Mouse (Mus musculus) myocyte (in vitro differentiated cells): ENCODE measurements at regions not wholly inside any gene's neighbourhood (a gene's known extent, or its start where the extent isn't known, plus 50 kb on each side); places are given as distances from the start of the nearest gene placed in this dataset.

Experiments
- E2F4 ChIP-seq: IDR thresholded peaks from one replicate; pipeline ENCODE4 v1.6.1; 2011; ENCODE audit warnings: mild to moderate bottlenecking, control low read depth, moderate library complexity; ENCODE audit not compliant: insufficient read depth
- MAX ChIP-seq: IDR thresholded peaks from one replicate; pipeline ENCODE4 v1.6.1; 2011; ENCODE audit warnings: low read depth, mild to moderate bottlenecking, control low read depth
- MYOD1 ChIP-seq, 3 experiments: IDR thresholded peaks; one replicate each; pipeline ENCODE4 v1.6.1; 2011; ENCODE audit warnings: control low read depth in 2 of 3, low read depth in 2 of 3, mild to moderate bottlenecking in 2 of 3, moderate library complexity in 1 of 3; ENCODE audit not compliant: insufficient read length in 2 of 3, control insufficient read depth in 1 of 3
- POLR2A ChIP-seq: IDR thresholded peaks from one replicate; pipeline ENCODE4 v1.6.1; 2011; ENCODE audit warnings: low read depth, mild to moderate bottlenecking, control low read depth, moderate library complexity; ENCODE audit not compliant: insufficient read length
- POLR2AphosphoS2 ChIP-seq: IDR thresholded peaks from one replicate; pipeline ENCODE4 v1.6.1; 2011; ENCODE audit warnings: low read depth, control low read depth; ENCODE audit not compliant: insufficient read length
- USF1 ChIP-seq: IDR thresholded peaks from one replicate; pipeline ENCODE4 v1.6.1; 2011; ENCODE audit warnings: low read depth, mild to moderate bottlenecking, control low read depth, moderate library complexity

- TF ChIP-seq USF1 (no peak), POLR2AphosphoS2 (no peak), MAX (no peak), MYOD1 (IDR thresholded peaks at IDR 0.05; ENCODE audit: control insufficient read depth in 1 of 3, insufficient read length in 2 of 3, low read depth in 2 of 3) (no peak), POLR2A (no peak), E2F4 (no peak)
These were observed 109.1 kb downstream of the Icos start for GRCm38 (mm10) chr1:61086811-61087210.
